Mouse (Mus musculus) MEL (cell line): ENCODE results near the gene Unc45b.

Experiments used
- CTCF ChIP-seq, 3 experiments: IDR thresholded peaks in 2 of 3; conservative IDR thresholded peaks in 1 of 3; 2 replicates each; pipeline ENCODE4 v1.5.1; 2011 to 2012; ENCODE audit warnings: low read length in 3 of 3, low read depth in 2 of 3, mild to moderate bottlenecking in 2 of 3, improper control_type of control experiment in 1 of 3, inconsistent platforms in 1 of 3, mixed read lengths in 1 of 3, moderate library complexity in 1 of 3; ENCODE audit not compliant: control insufficient read depth in 1 of 3, insufficient read depth in 1 of 3, poor library complexity in 1 of 3, severe bottlenecking in 1 of 3
- EP300 ChIP-seq, 2 experiments: IDR thresholded peaks; 2 replicates each; pipeline ENCODE4 v1.6.1; 2011; ENCODE audit warnings: improper control_type of control experiment in 2 of 2, low read length in 2 of 2, low read depth in 1 of 2, mild to moderate bottlenecking in 1 of 2
- ETS1 ChIP-seq: IDR thresholded peaks from 2 replicates; pipeline ENCODE4 v1.6.1; 2012; ENCODE audit warnings: low read depth, mild to moderate bottlenecking, inconsistent platforms, low read length, improper control_type of control experiment, moderate library complexity
- MXI1 ChIP-seq: IDR thresholded peaks from 2 replicates; pipeline ENCODE4 v1.6.1; 2011; ENCODE audit warnings: mild to moderate bottlenecking, low read depth, low read length, improper control_type of control experiment
- NELFE ChIP-seq: IDR thresholded peaks from 2 replicates; pipeline ENCODE4 v1.6.1; 2011; ENCODE audit warnings: low read depth, low read length, improper control_type of control experiment
- POLR2A ChIP-seq, 2 experiments: IDR thresholded peaks; 2 replicates each; pipeline ENCODE4 v1.6.1; 2011 to 2012; ENCODE audit warnings: low read length in 2 of 2, mild to moderate bottlenecking in 2 of 2, control low read depth in 1 of 2, improper control_type of control experiment in 1 of 2, low read depth in 1 of 2, moderate library complexity in 1 of 2; ENCODE audit not compliant: control insufficient read depth in 1 of 2, insufficient read depth in 1 of 2, poor library complexity in 1 of 2
- SIN3A ChIP-seq: IDR thresholded peaks from 2 replicates; pipeline ENCODE4 v1.6.1; 2012; ENCODE audit warnings: low read length, improper control_type of control experiment, inconsistent platforms
- TBP ChIP-seq: IDR thresholded peaks from 2 replicates; pipeline ENCODE4 v1.8.0; 2011; ENCODE audit warnings: low read depth, low read length, improper control_type of control experiment
- TCF12 ChIP-seq: IDR thresholded peaks from 2 replicates; pipeline ENCODE4 v1.6.1; 2014; ENCODE audit warnings: low read depth, mild to moderate bottlenecking, inconsistent platforms, low read length, improper control_type of control experiment, moderate library complexity

- TF ChIP-seq MXI1 (no peak), CTCF (IDR thresholded peaks at IDR 0.05 in 2 of 3, conservative IDR thresholded peaks at IDR 0.05 in 1 of 3; ENCODE audit: control insufficient read depth in 1 of 3, insufficient read depth in 1 of 3, low read depth in 2 of 3, low read length in 3 of 3, poor library complexity in 1 of 3, severe bottlenecking in 1 of 3) (no peak), EP300 (IDR thresholded peaks at IDR 0.05; ENCODE audit: low read depth in 1 of 2, low read length in 2 of 2) (no peak), SIN3A (no peak), NELFE (no peak), TBP (no peak), ETS1 (no peak), TCF12 (no peak), POLR2A (IDR thresholded peaks at IDR 0.05; ENCODE audit: control insufficient read depth in 1 of 2, insufficient read depth in 1 of 2, low read depth in 1 of 2, low read length in 2 of 2, poor library complexity in 1 of 2) (peak in 1 of 2 experiments; percentile 29; a peak in 1 of 4 replicates)
Measured at GRCm38 (mm10) chr11:82899720-82900119, 10.6 kb upstream of the Unc45b start.
